Mouse (Mus musculus): ENCODE data around the gene Olfml2a.

DNA sequence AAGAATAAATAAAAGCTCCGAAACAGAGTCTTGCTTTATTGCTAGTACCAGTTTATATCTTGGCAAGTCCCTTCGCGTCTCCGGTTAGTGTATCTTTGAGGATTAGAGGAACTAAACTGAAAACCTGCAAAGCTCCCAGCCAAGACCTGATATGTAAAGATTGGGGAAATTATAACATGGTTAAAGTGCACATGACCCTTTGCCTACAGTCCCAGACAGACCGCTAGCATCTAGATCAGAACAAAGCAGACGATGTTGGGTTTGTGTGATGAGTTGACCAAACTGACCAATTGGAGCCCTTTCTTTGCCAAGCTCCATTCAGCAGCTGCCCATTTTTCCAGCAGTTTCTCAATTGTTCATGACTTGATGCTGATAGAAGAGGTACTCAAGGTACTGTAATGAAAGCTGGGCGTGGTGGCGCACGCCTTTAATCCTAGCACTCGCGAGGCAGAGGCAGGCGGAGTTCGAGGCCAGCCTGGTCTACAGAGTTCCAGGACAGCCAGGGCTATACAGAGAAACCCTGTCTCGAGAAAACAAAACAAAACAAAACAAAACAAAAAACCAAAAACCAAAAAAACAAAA, 74.5 kb downstream of the Olfml2a start:
- TF ChIP-seq CTCF (conservative IDR thresholded peaks at IDR 0.05; ENCODE audit: low read length): no peak
- TF ChIP-seq POU5F1 (IDR thresholded peaks at IDR 0.05; ENCODE audit: borderline replicate concordance, low read length): no peak
